Mouse (Mus musculus) 3134 (cell line): ENCODE measurements around the gene Ptbp3.
A peak's percentile ranks its signal among the peaks of the same experiment; 100 is the strongest.

Experiments
- DNase-seq: peaks from one replicate; pipeline ENCODE4 v3.0.0-alpha.2; 2011; ENCODE audit warnings: low spot score; ENCODE audit not compliant: insufficient read length; ENCODE audit errors: extremely low read depth

Ptbp3 gene

GRCm38 (mm10) chr4:59507766-59508165, 41.4 kb downstream of the Ptbp3 start:
- no peak for DNase-seq

DNA sequence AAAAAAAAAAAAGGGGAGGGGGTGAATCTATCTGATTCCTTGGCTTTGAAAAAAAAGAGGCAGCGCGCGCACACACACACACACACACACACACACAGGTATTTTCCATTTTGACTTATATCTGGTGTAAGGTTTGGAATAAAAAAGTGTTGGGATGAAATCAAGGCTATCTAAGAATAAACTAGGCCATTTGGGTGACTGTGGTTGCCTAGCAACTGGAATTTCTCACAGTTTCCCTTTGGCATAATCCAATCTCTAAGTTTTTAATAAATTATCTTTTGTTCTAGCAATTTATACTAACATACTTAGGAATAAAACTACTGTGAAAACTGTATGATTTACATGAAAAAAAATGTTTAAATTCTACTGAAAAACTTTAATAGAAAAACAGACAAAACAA, 42.5 kb downstream of the Ptbp3 start:
- DNase-seq, result no peak

GRCm38 (mm10) chr4:59505481-59505880, 43.7 kb downstream of the Ptbp3 start:
- no peak for DNase-seq

DNA sequence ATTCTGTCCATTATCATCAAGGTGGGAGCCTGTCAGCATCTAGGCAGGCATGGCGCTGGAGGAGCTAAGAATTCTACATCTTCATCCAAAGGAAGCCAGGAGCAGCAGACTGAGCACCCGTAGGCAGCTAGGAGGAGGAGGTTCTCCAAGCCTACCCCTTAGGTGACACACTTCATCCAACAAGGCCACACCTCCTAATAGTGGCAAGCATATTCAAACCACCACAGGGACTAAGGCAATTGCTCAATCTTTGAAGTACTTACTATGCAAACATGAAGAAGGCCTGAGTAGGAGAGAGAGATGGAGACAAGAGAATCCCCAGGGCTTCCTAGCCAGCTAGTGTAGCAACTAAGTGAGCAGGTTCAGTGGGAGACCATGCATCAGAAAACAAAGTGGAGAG, 58.1 kb downstream of the Ptbp3 start:
- DNase-seq, result no peak

DNA sequence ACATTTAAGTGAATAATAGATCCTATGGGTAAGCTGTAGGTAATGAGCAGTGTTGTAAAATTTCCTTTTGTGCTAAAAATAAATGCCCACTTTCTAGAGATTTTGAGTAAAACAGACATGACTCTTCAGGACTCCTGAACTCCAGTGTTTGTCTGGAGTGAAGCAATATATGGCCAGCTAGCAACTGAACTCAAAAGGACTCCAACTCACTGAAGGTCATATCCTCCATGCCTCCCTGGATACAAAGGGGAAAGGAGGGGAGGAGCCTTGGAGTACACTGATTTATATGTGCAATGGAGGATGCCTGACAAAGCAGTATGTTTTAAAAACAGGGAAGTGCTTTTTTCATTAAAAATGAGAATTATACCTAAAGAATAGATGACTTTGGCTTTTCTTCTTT, 77.9 kb downstream of the Ptbp3 start:
- no peak for DNase-seq

DNA sequence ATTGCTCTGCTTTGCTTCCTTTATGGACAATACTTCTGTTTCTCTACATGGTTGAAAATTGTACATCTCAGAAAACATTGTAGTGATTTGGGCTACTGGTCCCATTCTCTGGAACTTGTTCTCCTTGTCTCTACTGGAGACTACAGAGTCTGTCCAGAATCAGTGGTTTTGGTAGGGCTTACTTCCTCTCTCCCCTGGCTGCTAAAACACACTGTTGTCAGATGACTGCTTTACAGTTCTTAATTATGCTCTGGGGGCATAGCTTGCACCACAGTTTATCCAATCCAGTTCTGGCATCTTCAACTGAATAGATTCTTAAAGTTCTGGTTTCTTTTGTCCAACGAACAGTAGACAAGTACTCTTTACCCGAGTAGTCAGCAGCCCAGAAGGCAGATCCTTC, 83.7 kb downstream of the Ptbp3 start:
- DNase-seq, result no peak

DNA sequence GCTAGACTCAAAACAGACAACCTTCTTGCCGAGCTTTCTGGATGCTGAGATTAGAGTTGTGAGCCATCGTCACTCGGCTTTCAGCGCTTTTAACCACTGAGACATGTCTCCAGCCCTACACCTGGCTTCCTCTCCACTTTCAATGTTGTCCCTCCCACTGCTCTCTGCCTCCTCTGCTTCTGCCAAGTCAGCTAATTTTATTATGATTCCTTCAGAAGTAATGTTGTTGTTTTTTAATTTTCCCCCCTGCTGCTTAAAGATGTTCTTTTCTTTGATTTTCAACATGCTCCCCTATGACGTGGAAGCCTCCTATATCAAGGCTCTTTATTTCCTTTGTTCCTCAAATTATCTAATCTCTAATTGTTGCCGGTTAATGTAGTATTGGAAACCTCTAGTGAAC, 84.5 kb downstream of the Ptbp3 start:
- DNase-seq, result no peak

- no peak for DNase-seq
These were observed 86.7 kb downstream of the Ptbp3 start for GRCm38 (mm10) chr4:59462494-59462893.

DNA sequence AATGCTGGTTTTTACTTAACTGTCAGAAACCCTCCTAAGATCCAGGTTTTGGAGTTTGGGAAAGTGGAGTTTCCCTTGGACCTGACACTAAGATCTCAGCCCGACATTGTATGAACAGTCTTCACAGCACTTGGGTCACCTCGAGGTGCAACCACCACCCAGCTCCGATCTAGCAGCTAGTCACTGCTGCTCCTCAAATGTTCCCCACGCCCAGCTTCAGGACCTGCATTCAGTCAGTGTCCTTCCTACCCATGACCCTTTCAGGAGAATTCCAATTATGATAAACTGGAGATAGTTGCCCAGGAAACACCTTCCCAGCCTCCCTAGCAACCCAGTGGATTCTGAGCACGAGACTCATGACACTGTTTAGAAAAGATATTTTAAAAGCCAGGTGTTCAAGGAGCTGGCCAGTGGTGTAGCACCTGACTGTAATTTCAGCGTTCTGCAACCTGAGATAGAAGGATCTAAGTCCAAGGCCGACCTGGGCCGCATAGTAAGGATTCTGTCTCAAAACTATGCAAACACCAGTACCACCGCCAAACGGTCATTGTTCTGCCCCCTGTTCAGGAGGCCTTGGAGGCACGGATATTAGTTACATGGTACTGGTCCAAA, 87.9 kb downstream of the Ptbp3 start:
- no peak for DNase-seq

DNA sequence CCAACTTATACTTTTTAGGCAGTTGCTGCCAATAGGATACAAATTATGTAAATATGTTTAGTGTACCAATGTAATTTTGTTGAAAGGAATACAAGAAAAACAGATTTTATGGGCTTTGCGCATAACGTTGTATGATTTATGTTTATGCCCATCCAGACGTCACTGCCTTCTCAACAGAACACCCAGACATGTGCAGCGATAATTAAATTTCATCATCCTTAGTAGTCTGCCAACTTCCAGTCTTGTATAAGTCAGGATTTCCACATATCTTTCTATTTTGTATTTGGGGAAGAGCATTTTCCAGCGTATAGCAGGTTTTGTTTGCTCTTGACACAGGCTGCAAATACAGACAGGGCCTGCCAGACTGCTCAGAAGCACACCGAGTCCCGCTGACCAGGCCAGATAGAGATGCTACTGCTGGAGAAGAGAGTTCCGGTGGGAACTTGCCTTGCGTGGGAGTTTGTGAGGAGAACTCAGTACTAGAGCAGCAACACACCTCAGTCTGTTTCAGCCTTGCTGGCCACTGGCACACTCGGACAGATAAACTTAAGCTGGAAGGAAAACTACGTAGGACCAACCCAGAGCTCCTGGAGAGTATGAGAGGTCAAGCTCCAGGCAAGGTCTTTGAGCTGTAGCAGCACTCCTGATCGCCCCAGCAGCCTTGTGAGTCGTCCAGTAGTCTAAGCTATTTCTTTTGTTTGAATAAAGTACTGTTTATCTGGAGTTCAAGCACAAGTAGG, 89.8 kb downstream of the Ptbp3 start:
- DNase-seq, result no peak

DNA sequence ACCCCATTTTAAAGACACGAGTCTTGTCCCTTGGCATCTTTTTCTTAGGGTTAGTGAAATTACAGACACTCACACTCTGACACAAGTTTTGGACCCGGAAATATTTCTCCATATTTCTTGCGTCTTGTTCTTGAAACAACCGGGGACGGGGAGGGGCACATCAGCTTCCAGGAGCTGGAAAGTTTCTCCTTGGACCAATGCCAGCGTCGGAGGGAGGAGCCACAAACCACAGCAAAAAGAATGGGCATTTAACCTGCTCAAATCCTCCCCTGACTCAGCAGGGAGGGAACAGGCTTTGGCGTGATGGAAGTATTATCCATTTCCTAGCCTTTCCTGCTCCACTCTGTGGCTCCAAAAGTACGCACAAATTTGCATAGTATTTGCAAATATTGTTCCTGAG, 91.2 kb downstream of the Ptbp3 start:
- peak; percentile 53 for DNase-seq

GRCm38 (mm10) chr4:59457091-59457490, 92.1 kb downstream of the Ptbp3 start:
- DNase-seq, result no peak

- no peak for DNase-seq
These were observed 93.7 kb downstream of the Ptbp3 start for GRCm38 (mm10) chr4:59455465-59455864.

DNA sequence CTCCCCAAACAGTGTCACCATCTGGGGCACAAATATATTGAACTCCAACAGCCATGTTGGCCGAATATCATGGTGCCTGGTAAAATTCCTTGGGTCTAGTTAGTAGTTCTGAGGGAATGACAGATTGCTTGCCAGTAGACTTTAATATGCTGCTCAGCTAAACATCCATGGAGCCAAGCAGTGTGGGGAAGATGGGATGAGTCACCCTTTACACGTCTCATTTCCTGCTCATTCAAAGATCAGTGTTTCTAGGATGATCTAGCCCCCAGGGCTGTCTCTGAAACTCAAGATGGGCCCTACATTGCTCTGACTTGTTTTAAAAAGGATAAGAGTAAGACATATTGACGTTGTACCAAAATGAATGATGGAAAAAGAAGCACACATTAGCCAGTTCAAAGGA, 95.1 kb downstream of the Ptbp3 start:
- peak; percentile 27 for DNase-seq

GRCm38 (mm10) chr4:59452503-59452933, 96.6 kb downstream of the Ptbp3 start:
- DNase-seq, result no peak

DNA sequence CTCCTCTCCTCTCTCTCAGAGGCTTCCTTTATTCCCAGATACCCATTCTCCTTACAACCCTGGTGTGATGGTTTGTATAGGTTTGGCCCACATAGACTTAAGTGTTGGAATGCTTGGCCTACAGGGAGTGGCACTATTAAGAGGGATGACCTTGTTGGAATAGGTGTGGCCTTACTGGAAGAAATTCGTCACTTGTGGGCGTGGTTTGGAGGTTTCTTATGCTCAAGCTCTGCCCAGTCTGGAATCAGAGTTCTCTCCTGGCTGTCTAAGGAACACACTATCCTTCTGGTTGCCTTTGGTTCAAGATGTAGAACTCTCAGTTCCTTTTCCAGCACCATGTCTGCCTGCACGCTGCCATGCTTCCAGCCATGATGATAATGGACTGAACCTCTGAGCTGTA, 98.3 kb downstream of the Ptbp3 start:
- DNase-seq, result no peak

DNA sequence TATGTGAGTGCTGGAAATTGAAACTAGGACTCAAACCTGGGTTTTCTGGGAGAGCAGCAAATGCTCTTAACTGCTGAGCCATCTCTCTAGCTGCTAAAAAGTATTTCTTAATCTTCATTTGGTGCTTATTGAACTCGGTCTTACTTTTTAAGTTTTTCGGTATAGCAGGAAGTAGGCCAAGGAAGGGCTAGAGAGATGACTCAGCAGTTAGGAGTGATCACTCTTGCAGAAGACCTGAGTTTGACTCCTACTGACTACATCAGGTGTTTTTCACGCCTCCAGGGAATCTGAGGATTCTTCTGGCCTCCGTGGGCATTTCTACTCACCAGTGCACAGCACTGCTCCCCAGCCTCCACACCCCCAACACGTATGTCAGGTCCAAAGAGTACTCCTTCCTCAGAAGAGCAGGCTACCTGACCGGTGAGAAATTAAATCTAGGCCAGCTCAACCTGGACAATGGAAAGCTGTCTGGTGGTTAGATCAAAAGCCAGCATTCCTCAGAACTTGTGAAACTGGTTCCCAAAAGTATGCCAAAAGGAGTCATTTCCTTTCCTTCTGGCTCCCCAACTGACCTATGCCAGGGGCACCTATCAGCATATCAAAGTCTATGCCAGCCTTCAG, 98.8 kb downstream of the Ptbp3 start:
- DNase-seq, result no peak

GRCm38 (mm10) chr4:59447296-59447695, 101.9 kb downstream of the Ptbp3 start:
- DNase-seq, result no peak

DNA sequence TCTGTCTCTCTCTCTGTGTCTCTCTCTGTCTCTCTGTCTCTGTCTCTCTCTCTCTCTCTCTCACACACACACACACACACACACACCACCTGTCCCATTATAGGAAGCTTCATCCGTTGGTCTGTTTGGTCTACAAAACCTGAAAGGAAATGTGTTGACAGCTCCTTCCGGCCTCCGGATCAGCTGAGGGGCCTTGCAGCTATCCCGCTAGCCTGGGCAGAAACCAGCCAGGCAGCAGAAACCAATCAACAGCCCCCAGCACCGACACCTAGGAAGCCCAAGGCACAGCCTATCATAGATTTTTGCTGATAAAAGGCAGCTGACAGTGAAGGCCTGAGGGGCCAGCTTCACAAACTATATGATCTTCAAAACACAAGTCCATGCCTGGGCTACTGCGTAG, 103.6 kb downstream of the Ptbp3 start:
- no peak for DNase-seq

DNA sequence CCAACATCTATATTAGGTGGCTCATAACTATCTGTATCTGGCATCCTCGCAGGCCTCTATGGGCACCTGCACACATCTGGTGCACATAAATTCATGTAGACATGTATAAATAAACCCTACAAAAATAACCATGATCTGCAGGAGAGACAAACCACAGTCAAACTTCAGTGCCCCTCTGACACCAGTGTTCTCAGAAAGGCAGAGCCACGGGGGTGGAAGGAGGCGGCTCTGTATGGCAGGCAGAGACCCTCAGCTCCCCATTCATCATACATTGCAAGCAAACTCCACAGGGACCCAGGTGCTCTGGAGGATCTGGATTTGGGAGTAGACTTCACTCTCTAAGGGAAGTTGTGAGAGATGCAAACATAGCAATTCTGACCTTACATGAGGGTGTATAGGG, 104.2 kb downstream of the Ptbp3 start:
- no peak for DNase-seq

- DNase-seq, result no peak
These were observed 105.1 kb downstream of the Ptbp3 start for GRCm38 (mm10) chr4:59444085-59444484.

DNA sequence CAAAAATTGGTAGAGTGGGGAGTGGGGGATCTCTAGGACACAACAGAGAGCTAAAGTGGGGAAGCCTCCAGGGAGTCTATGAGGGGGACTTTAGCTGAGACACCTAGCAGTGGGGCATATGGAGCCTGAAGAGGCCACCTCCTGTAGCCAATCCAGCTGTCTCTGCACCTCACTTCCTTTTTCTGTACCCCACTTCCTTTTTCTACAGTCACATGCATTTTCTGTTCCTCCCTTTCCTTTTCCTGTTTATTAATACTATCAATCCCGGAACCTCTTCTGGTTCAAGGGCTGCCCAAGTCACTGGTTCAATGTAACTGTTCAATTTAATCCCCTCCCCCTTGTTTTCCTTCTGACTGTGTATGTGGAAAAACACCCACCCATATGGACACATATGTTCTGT, 107.9 kb downstream of the Ptbp3 start:
- no peak for DNase-seq
